Mouse (Mus musculus): Measurements from ENCODE around the gene Btbd35f19. TPM values are rescaled to one million over a fixed set of nuclear protein-coding genes. Genes with fewer than 3 reads are reported as not detected.

Btbd35f19 gene
- polyA plus RNA-seq (2017; shearing (Covaris generic)): not detected

GRCm38 (mm10) chrX:31383818-31384217 is at the start of gene Btbd35f19:
Gene Btbd35f19 (minus strand): TSS chrX:31383918.

GRCm38 (mm10) chrX:31336154-31336553 is 47.6 kb downstream of the Btbd35f19 start, which contains the start of gene Btbd35f26:
Gene Btbd35f26 (plus strand): TSS chrX:31336454.

Other genes with a start within 250 kb of the Btbd35f19 start
- gene Spin2f, start 130.0 kb downstream of the Btbd35f19 start, polyA plus RNA-seq (2017; shearing (Covaris generic)): not detected
- gene Btbd35f26, start 47.5 kb downstream of the Btbd35f19 start, polyA plus RNA-seq (2017; shearing (Covaris generic)): not detected
- 4.4 TPM for gene Gm21883, start 190.4 kb upstream of the Btbd35f19 start, polyA plus RNA-seq (2017; shearing (Covaris generic))
- not detected for gene Spin2e, start 235.0 kb upstream of the Btbd35f19 start, polyA plus RNA-seq (2017; shearing (Covaris generic))